Mouse (Mus musculus): Measurements from ENCODE around the gene Xkr7. TPM values are rescaled to one million over a fixed set of nuclear protein-coding genes. Genes with fewer than 3 reads are reported as not detected.

Gene Xkr7
- total RNA-seq, 1 experiment = 0.36 TPM

DNA sequence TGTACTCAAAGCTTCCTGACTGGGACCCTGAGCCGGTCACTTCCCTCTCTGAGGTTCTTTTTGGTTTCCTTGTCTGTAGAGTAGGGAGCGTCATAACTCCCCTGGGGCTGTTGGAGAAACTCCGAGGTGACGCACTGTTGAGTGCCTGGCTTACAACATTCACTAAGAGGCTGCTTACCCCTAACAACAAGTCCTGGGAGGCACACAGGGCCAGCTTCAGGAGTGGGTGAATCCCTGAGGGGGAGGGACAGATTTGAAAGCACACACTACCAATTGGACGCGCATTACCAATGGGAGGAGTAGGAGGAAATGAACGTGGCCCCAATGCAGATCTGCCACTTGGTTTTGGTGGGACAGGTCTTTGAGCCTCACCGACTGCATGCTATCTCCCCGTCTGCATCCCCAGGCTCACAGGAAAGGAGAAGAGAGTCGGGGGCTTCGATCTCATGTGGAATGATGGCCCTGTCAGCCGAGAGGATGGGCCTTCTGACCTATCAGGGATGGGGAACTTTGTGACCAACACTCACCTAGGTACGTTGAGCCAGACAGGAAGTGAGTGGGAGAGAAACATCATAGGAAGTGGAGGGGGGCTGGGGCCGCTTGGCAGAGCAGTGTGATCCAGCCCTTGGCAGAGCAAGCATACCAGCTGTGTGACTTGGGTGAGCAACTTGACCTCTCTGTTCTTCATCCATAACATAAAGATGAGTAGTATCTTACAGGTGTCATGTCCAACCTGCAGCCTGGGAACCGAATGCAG, 29.0 kb upstream of the Xkr7 start:
- DNase-seq (ENCODE audit: low read depth, low spot score) = no peak
- no peak overlapping the region for H3K4me3 ChIP-seq (ENCODE audit: insufficient read depth in 1 of 2, low read depth in 1 of 2, low read length in 2 of 2, poor library complexity in 1 of 2, severe bottlenecking in 1 of 2)
- in situ Hi-C loops (cut with MboI; ENCODE audit: low sequenced_read_pairs in 2 of 2, unreplicated experiment in 2 of 2) = no loop called here

DNA sequence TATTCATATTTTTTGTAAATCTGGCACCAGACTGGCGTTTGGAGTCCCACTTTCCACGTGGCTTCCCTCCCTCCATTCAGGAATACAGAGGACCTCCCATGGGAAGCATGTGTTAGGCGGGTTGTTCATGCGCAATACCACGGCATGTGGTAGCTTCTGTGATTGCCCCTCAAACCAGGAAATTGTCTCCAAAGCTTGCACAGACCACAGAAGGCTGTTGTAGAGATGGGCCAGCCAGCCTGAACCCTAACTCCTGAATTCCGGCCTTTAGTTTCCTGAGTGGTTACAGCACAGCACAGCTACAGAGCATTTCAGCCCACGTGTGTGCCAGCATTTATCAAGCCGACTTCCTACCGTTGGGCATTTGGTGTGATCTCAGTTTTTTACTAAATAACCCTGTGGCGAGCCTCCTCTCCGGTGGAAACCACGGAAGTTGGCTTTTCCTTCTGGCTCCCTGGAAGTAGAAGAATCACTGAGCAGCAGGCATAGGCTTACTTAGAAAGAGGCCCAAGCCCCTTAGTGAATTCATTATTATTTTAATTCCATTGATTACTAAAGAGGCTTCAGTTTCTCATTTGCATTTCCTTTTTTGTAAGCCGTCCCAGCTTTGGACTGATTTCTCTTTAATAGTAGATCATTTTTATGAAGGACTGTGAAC, 27.8 kb upstream of the Xkr7 start:
- TF ChIP-seq CHD2 (IDR thresholded peaks at IDR 0.05; ENCODE audit: low read depth, low read length) (no peak), ZNF384 (IDR thresholded peaks at IDR 0.05; ENCODE audit: low read depth, low read length) (no peak), MAFK (IDR thresholded peaks at IDR 0.05; ENCODE audit: insufficient read depth, low read depth, low read length) (no peak), HCFC1 (IDR thresholded peaks at IDR 0.05; ENCODE audit: borderline replicate concordance, insufficient read depth, low read length) (no peak), ZC3H11A (IDR thresholded peaks at IDR 0.05; ENCODE audit: borderline replicate concordance, low read depth, low read length) (no peak)
- Histone ChIP-seq H3K4me1 (ENCODE audit: control insufficient read depth in 2 of 2, insufficient read depth in 2 of 2, low read length in 2 of 2, poor library complexity in 1 of 2) (no peaks in the 10 kb centered on the region), H3K4me3 (ENCODE audit: insufficient read depth in 1 of 2, low read depth in 1 of 2, low read length in 2 of 2, poor library complexity in 1 of 2, severe bottlenecking in 1 of 2) (no peak overlapping the region), H3K9ac (ENCODE audit: insufficient read depth, low read depth, low read length, poor library complexity, severe bottlenecking) (no peak overlapping the region), H3K9me3 (ENCODE audit: control insufficient read depth, insufficient read depth, low read depth, low read length) (no peaks in the 10 kb centered on the region; the same call in 1 of the 2 replicates), H3K27ac (ENCODE audit: insufficient read depth, low read depth, low read length, poor library complexity, severe bottlenecking) (no peak overlapping the region), H3K36me3 (ENCODE audit: control insufficient read depth, insufficient read depth, low read length, poor library complexity, severe bottlenecking) (peaks cover 10% of the 10 kb centered on the region)
- DNase-seq (ENCODE audit: low read depth, low spot score) = no peak
- in situ Hi-C loops (cut with MboI; ENCODE audit: low sequenced_read_pairs in 2 of 2, unreplicated experiment in 2 of 2) = no loop called here

More for the DNA sequence above, 29.0 kb upstream of the Xkr7 start:
- Histone ChIP-seq H3K9me3 (ENCODE audit: control insufficient read depth, insufficient read depth, low read depth, low read length) (no peaks in the 10 kb centered on the region; the same call in 1 of the 2 replicates), H3K9ac (ENCODE audit: insufficient read depth, low read depth, low read length, poor library complexity, severe bottlenecking) (no peak overlapping the region), H3K4me1 (ENCODE audit: control insufficient read depth in 2 of 2, insufficient read depth in 2 of 2, low read length in 2 of 2, poor library complexity in 1 of 2) (no peaks in the 10 kb centered on the region), H3K36me3 (ENCODE audit: control insufficient read depth, insufficient read depth, low read length, poor library complexity, severe bottlenecking) (peaks cover 5% of the 10 kb centered on the region), H3K27ac (ENCODE audit: insufficient read depth, low read depth, low read length, poor library complexity, severe bottlenecking) (no peak overlapping the region)
- no peak for TF ChIP-seq MAFK (IDR thresholded peaks at IDR 0.05; ENCODE audit: insufficient read depth, low read depth, low read length)

DNA sequence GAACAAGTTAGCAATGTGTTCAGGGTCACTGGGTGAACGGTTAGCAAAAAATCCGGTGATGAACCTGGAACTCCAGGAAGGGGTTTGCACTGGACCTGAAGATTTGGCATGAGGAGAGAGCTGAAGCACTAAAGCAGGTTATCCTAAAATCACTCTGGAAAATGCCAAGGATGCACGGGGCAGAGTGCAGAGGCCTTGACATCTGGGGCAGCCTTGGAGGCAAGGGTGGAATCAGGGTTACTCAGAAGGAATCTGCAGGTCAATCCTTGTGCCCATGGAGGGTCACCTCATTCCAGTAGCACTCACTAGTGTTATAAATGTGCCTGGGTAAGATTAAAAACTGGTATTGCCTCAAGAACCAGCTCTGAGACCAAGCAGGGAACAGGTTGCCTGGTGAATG, 25.7 kb upstream of the Xkr7 start:
- no peaks in the 10 kb centered on the region for H3K9me3 ChIP-seq (ENCODE audit: control insufficient read depth, insufficient read depth, low read depth, low read length)
- H3K36me3 ChIP-seq (ENCODE audit: control insufficient read depth, insufficient read depth, low read length, poor library complexity, severe bottlenecking) = peaks cover 26% of the 10 kb centered on the region
- no peaks in the 10 kb centered on the region for H3K4me1 ChIP-seq (ENCODE audit: control insufficient read depth in 2 of 2, insufficient read depth in 2 of 2, low read length in 2 of 2, poor library complexity in 1 of 2)
- H3K27ac ChIP-seq (ENCODE audit: insufficient read depth, low read depth, low read length, poor library complexity, severe bottlenecking) = no peak overlapping the region
- H3K9ac ChIP-seq (ENCODE audit: insufficient read depth, low read depth, low read length, poor library complexity, severe bottlenecking) = no peak overlapping the region
- no peak overlapping the region for H3K4me3 ChIP-seq (ENCODE audit: insufficient read depth in 1 of 2, low read depth in 1 of 2, low read length in 2 of 2, poor library complexity in 1 of 2, severe bottlenecking in 1 of 2)
- TF ChIP-seq MAFK (IDR thresholded peaks at IDR 0.05; ENCODE audit: insufficient read depth, low read depth, low read length) = no peak
- TF ChIP-seq ZNF384 (IDR thresholded peaks at IDR 0.05; ENCODE audit: low read depth, low read length) = no peak
- no peak for TF ChIP-seq HCFC1 (IDR thresholded peaks at IDR 0.05; ENCODE audit: borderline replicate concordance, insufficient read depth, low read length)
- TF ChIP-seq ZC3H11A (IDR thresholded peaks at IDR 0.05; ENCODE audit: borderline replicate concordance, low read depth, low read length) = no peak
- no peak for TF ChIP-seq CHD2 (IDR thresholded peaks at IDR 0.05; ENCODE audit: low read depth, low read length)
- no peak for DNase-seq (ENCODE audit: low read depth, low spot score)
- in situ Hi-C loops (cut with MboI; ENCODE audit: low sequenced_read_pairs in 2 of 2, unreplicated experiment in 2 of 2) = no loop called here

DNA sequence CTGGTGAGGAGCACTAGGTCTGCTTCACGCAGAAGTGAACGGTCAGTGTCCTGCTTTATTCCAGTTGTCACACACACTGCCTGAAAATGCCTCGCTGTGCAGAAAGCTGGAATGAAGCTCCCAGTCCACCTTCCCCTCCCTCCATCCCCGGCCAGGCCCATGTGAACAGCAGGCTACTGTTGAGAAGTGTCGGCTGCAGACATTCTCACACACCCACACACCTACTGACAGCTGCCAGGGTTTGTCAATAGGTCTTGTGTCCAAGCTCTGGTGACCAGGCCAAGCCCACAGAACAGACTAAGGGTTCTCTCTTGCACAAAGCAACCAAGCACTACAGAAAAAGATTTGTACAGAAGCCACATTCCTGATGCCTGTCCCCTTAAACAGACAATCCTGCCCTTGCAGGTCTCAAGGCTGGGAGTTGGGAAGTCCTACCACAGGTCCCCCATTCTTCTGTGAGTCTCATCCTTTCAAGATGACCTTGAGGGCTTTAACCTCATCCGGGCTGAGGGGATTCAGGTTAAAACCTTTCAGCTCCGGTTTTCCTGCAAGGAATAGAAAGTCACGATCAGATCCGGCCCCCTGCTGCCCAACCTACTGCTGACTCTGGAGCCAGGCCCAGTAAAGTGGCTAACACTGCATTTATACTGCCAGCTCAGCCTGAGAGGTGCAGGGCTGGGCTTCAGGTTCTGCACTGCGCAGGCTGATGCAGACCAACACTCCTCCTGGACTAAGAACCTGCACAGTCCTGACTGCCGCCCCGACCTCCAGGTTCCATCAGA, 22.3 kb upstream of the Xkr7 start:
- no peak overlapping the region for H3K4me3 ChIP-seq (ENCODE audit: insufficient read depth in 1 of 2, low read depth in 1 of 2, low read length in 2 of 2, poor library complexity in 1 of 2, severe bottlenecking in 1 of 2)
- no peak for TF ChIP-seq HCFC1 (IDR thresholded peaks at IDR 0.05; ENCODE audit: borderline replicate concordance, insufficient read depth, low read length)
- TF ChIP-seq MAFK (IDR thresholded peaks at IDR 0.05; ENCODE audit: insufficient read depth, low read depth, low read length) = no peak
- TF ChIP-seq ZC3H11A (IDR thresholded peaks at IDR 0.05; ENCODE audit: borderline replicate concordance, low read depth, low read length) = no peak
- TF ChIP-seq ZNF384 (IDR thresholded peaks at IDR 0.05; ENCODE audit: low read depth, low read length) = no peak
- no peak for TF ChIP-seq CHD2 (IDR thresholded peaks at IDR 0.05; ENCODE audit: low read depth, low read length)
- no peaks in the 10 kb centered on the region for H3K9me3 ChIP-seq (ENCODE audit: control insufficient read depth, insufficient read depth, low read depth, low read length)
- DNase-seq (ENCODE audit: low read depth, low spot score) = no peak
- peaks cover 0 to 5% of the 10 kb centered on the region in 2 experiments; a peak in 3 of 4 replicates for H3K4me1 ChIP-seq (ENCODE audit: control insufficient read depth in 2 of 2, insufficient read depth in 2 of 2, low read length in 2 of 2, poor library complexity in 1 of 2)
- H3K27ac ChIP-seq (ENCODE audit: insufficient read depth, low read depth, low read length, poor library complexity, severe bottlenecking) = no peak overlapping the region
- in situ Hi-C loops (cut with MboI; ENCODE audit: low sequenced_read_pairs in 2 of 2, unreplicated experiment in 2 of 2) = no loop called here
- peaks cover 41% of the 10 kb centered on the region for H3K36me3 ChIP-seq (ENCODE audit: control insufficient read depth, insufficient read depth, low read length, poor library complexity, severe bottlenecking)
- no peak overlapping the region for H3K9ac ChIP-seq (ENCODE audit: insufficient read depth, low read depth, low read length, poor library complexity, severe bottlenecking)
